Mouse (Mus musculus): ENCODE measurements around the gene Ampd1.
"Not testable (repeated sequence)": the region's sequence is repeated elsewhere in the genome, so short reads cannot be mapped to it uniquely, and the experiment has no call there.

The Ampd1 gene

GRCm38 (mm10) chr3:103107565-103108240, 33.9 kb downstream of the Ampd1 start:
- no peak for DNase-seq

DNA sequence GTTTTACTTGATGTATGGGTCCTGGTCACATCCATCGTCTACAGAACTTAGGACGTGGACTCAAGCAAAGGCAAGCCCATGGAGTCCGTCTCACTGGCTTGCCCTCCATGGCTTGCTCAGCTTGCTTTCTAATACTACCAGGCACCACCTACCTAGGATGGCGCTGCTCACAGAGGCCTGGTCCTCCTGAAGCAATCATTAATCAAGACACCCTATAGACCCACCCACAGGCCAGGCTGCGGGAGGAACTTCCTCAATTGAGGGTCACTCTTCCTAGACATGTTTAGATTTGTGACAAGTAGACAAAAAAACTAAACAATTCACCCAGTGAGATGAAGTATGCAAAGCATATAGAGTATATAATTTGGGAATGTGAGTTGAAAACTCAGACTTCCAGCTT, 38.4 kb downstream of the Ampd1 start:
- DNase-seq = no peak

DNA sequence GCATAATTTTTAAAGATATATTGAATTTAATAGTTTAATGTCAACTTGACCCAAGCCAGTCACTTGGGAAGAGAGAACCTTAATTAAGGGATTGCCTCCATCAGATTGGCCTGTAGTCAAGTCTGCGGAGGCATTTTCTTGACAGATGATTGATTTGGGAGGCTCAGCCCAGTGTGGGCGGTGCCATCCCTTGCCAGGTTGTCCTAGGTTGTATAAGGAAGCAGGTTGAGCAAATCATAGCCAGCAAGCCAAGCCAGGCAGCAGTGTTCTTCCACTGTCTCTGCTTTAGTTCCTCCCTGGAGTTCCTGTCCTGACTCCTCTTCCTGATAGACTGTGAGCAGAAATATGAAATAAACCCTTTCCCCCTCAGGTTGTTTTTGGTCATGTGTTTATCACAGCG, 49.8 kb downstream of the Ampd1 start:
- DNase-seq = no peak

DNA sequence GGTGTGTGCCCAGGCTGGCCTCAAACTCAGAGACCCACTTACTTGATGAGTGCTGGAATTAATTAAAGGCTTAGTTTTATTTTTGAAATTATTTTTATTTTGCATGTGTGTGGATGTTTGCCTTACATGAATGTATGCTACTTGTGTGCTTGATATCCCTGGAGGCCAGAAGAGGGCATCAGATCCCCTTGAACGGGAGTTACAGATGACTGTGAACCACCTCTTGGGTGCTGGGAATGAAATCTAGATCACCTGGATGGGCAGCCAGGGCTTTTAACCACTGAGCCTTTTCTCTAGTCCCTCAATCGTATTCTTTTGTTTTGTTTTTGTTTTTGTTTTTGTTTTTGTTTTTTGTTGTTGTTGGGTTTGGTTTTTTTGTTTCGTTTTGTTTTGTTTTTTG, 52.3 kb downstream of the Ampd1 start:
- no peak for DNase-seq

- DNase-seq = peak; percentile 26
These were observed 53.4 kb downstream of the Ampd1 start for GRCm38 (mm10) chr3:103127177-103127576.

DNA sequence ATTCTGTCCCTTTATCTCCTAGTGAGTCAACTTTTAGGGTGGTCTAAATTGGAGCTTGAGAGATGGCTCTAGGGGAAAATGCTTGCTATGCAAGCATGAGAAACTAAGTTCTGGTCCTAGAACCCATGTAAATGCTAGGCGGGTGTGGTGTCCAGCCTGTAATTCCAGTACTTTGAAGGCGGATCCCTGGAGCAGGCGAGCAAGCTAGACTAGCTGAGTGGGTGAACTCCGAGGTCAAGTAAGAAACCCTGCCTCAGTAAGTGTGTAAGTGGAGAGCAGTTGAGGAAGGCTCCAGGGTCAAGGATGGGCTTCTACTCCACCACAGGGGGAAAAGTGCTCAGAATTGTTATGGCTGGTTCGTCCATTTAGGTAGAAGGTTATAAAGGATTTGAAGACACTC, 53.9 kb downstream of the Ampd1 start:
- DNase-seq = no peak

DNA sequence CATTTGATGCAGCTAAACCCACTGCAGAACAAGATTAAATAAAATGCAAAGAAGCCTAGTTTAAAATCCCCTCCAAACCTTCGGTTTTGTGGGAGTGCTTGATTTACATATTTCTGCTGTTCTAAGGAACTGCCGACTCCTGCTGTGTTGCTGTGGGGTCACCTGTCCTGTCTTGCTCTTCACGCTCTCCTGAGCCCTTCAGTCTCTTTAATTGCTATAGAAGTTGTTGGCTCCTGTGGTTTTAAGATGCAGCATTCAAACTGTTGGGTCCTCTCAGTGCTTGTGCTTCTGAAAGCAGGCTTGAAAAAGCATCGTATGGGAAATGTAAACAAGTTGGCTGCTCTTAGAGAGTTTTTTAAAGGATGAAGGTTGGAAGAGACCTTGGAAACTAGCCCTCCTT, 54.4 kb downstream of the Ampd1 start:
- DNase-seq = no peak

DNA sequence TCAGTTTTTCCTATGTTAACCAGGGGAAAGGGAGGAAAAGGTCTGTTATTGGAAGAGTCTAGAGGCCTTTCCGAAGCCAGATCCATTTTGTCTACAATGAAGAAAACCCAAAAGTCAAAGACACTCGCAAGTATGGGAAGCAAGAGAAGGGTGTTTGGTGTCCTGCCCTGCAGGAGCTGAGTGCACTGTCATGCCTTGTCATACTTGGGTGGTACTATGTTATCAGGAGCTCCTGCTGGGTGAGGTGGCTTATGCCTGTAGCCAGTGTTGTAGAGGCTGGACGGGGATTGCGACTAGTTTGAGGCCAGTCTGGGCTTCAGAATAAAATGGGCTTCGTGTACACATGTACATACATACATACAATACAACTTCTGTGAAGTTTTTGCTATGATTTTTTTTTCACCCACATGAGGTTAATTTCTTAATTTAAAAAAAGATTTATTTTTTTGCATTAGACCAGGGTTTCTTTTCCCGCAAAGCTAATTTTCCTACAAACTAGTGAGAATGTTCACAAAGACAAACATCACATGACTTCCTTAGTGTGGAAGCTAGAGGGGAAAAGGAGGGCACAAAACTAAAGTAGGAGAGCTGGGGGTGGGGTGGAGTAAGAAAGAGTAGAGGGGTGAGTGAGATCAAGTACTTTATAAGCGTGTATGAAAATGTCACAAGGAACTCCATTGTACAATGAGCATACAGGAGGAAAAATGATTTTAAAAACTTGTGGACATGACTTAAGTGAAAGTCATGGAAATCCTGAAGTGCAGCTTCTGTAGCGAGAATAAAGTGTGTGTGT, 55.7 kb downstream of the Ampd1 start:
- no peak for DNase-seq

- DNase-seq = peak; percentile 49
These were observed 56.5 kb downstream of the Ampd1 start for GRCm38 (mm10) chr3:103130236-103130751.

DNA sequence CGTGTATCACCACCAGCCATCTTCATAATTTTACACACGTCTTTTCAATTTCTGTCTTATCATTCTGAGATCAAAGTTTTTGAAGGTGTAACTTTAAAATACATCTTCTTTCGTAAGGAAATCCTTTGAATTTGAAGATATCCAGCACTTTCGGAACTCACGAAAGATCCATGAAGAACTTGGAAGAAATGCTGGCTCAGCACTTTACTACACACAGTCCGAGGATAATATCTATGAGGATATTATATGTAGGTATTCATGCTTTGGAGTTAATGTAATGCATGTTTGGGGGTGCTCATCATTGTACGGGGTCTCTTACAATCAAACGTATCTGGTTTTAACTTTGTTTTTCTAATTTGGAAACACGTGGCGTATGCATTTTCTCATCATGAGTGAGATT, 59.3 kb downstream of the Ampd1 start:
- DNase-seq = no peak

DNA sequence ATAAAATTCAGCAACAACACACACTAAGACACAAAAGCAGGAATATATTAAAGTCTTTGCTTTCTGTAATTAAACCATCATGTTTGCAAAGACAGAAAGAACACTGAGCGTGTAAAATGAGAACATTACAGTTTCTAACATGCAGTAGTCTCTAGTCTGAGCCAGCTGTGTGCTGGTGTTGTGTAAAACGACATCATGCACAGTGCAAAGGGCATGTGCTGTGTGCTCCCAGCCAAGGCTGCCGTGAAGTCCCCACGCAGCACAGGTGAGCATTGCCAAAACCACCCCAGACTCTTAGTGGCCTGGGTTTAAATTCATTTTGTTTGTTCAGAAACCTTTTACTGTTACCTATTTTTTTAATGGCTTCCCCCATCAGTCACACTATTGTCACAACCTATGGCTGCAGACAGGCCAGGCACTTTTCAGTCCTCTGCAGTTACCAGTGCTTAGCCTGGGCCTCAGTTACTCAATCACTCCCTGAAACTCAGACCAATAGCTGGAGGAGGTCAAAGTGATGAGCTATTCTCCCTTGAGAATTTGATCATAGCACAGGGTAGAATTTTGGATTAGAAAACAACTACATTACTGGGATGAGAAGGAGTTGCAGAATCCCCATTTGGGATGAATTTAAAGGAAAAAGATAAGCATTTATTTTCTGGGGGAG, 62.7 kb downstream of the Ampd1 start:
- no peak for DNase-seq

GRCm38 (mm10) chr3:103139047-103139446, 65.2 kb downstream of the Ampd1 start:
- DNase-seq = no peak

- not testable (repeated sequence) for DNase-seq
These were observed 66.5 kb downstream of the Ampd1 start for GRCm38 (mm10) chr3:103140095-103140838.

GRCm38 (mm10) chr3:103141287-103141686, 67.5 kb downstream of the Ampd1 start:
- DNase-seq = no peak

DNA sequence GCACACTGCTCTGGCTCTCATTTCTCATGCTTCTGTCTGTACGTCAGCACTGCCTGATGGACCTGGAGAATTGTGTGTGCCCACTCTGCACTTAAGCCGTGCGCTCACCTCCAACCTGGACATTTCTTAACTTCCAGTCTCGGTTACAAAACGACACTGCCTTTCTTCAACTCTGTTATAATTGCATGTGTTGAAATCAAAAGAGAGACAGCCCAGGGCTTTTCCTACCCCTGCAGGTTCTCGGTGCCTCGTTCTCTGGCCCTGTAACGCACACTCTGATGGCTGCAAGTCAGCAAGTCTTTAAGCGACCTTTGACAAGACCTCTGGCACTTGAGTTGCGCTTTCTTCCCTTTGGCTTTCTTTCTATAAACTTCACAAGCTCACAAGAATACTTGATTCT, 68.6 kb downstream of the Ampd1 start:
- no peak for DNase-seq

DNA sequence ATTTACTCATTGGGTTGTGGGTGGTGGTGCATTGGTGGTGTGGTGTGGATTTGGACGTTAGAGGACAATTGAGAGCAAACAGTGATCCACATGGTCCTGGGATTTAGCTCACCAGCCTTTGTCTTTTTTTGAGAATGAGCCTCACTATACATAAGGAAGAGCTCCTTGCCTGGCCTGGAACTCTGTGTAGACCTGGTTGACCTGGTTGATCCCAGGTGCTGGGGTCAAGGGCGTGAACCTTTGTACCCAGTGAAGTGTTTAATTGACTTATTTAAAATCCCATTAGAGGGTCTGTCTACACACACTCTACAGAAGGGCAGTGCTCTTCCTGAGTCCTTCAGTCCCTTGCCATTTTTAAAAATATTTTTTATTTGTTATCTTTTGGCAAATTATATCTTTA, 71.5 kb downstream of the Ampd1 start:
- DNase-seq = no peak

GRCm38 (mm10) chr3:103145791-103146190, 72.0 kb downstream of the Ampd1 start:
- DNase-seq = no peak

DNA sequence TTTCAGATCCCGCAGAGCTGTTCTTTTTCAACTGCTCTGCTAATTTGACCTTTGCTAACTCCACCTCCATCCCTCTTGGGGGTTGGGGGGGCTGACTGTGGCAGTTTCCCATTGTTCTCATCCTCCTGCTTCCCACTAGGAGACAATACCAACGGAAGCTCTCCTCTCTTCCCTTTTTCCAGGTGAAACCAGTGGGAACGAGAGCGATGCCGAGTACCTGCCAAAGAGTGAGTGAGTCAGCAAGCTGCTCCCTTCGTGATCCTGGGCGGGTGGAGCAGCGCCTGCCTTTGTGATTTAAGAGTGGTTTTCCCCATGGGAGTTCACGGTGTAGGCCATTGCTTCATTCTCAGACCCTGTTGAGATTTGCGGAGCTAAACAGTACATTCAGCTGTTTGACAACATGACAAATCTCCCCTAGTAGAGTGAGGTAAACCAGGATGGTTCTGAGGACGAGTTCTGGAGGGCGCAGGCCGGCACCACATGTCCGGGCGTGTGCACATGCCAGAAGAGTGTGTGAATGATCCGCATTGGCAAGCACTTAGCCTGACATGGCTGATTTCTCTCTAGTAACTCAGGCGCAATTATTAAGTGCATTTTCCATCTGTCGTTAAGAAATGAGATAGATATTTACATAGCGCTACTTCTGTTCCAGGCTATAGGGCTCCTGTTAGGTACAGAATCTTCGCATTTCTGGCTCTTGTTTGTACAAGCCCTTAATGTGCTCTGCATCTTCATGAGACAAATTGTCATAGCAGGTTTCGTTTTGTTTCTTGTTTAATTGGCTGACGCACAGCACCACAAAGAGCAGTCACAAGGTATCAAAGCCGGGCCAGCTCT, 72.7 kb downstream of the Ampd1 start:
- DNase-seq = no peak

DNA sequence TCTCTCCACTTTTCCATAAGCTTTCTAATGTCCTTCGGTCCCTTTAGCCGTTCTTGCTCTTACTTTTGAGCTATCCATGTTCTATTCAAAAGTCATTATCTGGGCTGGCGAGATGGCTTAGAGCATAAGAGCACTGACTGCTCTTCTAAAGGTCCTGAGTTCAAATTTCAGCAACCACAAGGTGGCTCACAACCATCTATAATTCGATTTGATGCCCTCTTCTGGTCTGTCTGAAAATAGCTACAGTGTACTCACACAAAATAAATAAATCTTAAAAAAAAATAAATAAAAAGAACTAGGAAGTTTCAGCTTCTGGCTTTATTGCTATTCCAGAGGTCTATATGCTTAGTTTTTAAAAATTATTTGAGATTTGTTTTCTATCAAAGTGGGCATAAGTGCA, 74.0 kb downstream of the Ampd1 start:
- no peak for DNase-seq

DNA sequence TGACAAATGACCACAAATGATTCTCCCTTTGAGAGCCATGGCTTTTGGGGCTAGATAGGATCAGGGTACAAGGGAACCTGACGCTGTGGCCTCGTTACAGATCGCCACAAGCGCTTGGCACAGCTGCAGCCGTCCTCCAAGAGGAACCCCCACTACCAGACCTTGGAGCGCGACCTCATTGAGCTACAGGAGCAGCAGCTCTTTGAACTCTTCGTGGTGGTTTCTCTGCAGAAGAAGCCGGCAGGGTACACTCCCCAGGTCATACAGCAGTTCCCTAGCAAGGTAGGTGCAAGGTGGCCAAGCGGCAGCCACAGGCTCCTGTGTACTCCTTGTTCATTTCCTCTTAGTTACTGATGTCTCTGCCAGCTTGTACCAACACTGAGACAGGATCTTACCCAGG, 75.1 kb downstream of the Ampd1 start:
- DNase-seq = no peak

Measured in embryo, embryonic 11 days (tissue).